Mouse (Mus musculus) C2C12 (cell line): ENCODE data around the gene Slc22a29. TPM values are rescaled to one million over a fixed set of nuclear protein-coding genes. Genes with fewer than 3 reads are reported as not detected.

ENCODE experiments used
- H3K27me3 ChIP-seq: one replicate; pipeline ENCODE4 v1.6.1; 2011; ENCODE audit not compliant: control insufficient read depth, insufficient read depth, insufficient read length
- H3K36me3 ChIP-seq: one replicate; pipeline ENCODE4 v1.6.1; 2011; ENCODE audit not compliant: control insufficient read depth, insufficient read depth
- H3K4me3 ChIP-seq: one replicate; pipeline ENCODE4 v1.5.1; 2011; ENCODE audit warnings: mild to moderate bottlenecking, control low read depth; ENCODE audit not compliant: poor library complexity, insufficient read depth, severe bottlenecking
- H3K79me2 ChIP-seq: one replicate; pipeline ENCODE4 v1.6.1; 2011; ENCODE audit not compliant: control insufficient read depth, insufficient read depth
- H3K79me3 ChIP-seq: one replicate; pipeline ENCODE4 v1.6.1; 2011; ENCODE audit warnings: low read depth, control low read depth
- H3ac ChIP-seq: one replicate; pipeline ENCODE3; 2011; ENCODE audit warnings: low read depth; ENCODE audit not compliant: control insufficient read depth, insufficient read length
- CEBPB ChIP-seq: IDR thresholded peaks from one replicate; pipeline ENCODE4 v1.6.1; 2011; ENCODE audit warnings: low read depth, mild to moderate bottlenecking, control low read depth, moderate library complexity
- CTCF ChIP-seq: IDR thresholded peaks from one replicate; pipeline ENCODE4 v1.5.1; 2011; ENCODE audit not compliant: control insufficient read depth, insufficient read depth, insufficient read length
- FOSL1 ChIP-seq: IDR thresholded peaks from one replicate; pipeline ENCODE4 v1.8.0; 2011; ENCODE audit warnings: mild to moderate bottlenecking, low read length; ENCODE audit not compliant: poor library complexity, insufficient read depth, severe bottlenecking
- MAX ChIP-seq: IDR thresholded peaks from one replicate; pipeline ENCODE4 v1.6.1; 2011; ENCODE audit warnings: mild to moderate bottlenecking, control low read depth
- MYOD1 ChIP-seq: IDR thresholded peaks from one replicate; pipeline ENCODE4 v1.6.1; 2011; ENCODE audit warnings: low read depth; ENCODE audit not compliant: control insufficient read depth, insufficient read length
- MYOG ChIP-seq: IDR thresholded peaks from one replicate; pipeline ENCODE4 v1.6.1; 2011; ENCODE audit not compliant: control insufficient read depth, insufficient read length; ENCODE audit errors: extremely low read depth
- USF1 ChIP-seq: IDR thresholded peaks from one replicate; pipeline ENCODE4 v1.6.1; 2011; ENCODE audit warnings: low read depth, mild to moderate bottlenecking, control low read depth, moderate library complexity
- long read RNA-seq, 2 experiments: library from polyadenylated mRNA; unstranded; transcript quantifications; one replicate each; pipeline ENCODE4 v2.0.0; 2019 to 2020
- polyA plus RNA-seq: library from polyadenylated mRNA; unstranded; fragments of >200 nt; fragmentation: generic; extraction: Trizol; gene quantifications from one replicate; pipeline ENCODE4 v1.2.1, GENCODE M21; 2012; ENCODE audit warnings: missing spikeins

The Slc22a29 gene
- polyA plus RNA-seq, result not detected
- long read RNA-seq, experiment 1, result 0 reads
- long read RNA-seq, experiment 2, result 0 reads

DNA sequence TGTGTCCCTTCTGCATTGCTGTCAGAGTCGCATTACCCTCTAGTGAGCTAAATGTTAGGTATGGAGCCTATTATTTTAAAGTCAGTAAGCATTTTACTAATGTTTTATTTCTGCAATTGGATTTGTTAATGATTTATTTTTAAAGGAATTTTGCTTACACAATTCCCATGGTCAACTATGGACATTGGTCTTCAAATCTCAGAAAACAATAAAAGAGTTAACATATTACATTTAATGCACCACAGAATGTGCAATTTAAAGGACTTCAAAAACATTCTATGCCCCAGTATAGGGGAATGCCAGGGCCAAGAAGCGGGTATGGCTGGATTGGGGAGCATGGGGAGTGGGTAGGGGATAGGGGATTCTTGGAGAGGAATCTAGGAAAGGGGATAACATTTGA lies at the start of gene Slc22a29:
TSS of gene Slc22a29 (minus strand) at position 101 of the 400 bp plus-strand sequence.
- Histone ChIP-seq H3K36me3 (no peaks in the 10 kb centered on the region), H3K79me2 (no peaks in the 10 kb centered on the region), H3K27me3 (no peaks in the 10 kb centered on the region), H3K4me3 (no peak within 1 kb of the TSS), H3K79me3 (no peaks in the 10 kb centered on the region), H3ac (no peak within 1 kb of the TSS)
- no peak for TF ChIP-seq CEBPB
- TF ChIP-seq MYOG, result no peak
- no peak for TF ChIP-seq MAX
- no peak for TF ChIP-seq FOSL1
- no peak for TF ChIP-seq CTCF
- TF ChIP-seq MYOD1, result no peak
- no peak for TF ChIP-seq USF1

DNA sequence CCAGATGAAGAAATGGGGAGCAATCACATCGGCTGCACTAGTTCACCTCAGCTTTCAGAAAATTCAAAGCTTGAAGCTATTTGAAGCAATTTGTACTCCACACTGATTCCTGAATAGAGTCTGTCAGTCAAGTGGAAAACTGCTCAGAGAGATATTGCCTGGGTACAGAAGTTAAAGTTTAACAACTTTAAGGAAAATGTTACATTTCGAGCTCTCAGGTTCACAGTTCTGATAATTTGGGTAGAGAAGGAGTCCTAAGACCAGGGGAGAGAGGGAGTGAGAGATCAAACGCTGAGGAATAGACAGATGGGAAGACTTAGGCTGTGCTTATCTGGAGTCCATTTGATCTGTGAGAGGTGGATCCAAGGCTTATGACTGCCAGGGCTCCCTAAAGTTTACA lies 46.6 kb upstream of the Slc22a29 start:
- H3K4me3 ChIP-seq, result no peak overlapping the region
- TF ChIP-seq MYOD1, result no peak
- no peak for TF ChIP-seq USF1
- TF ChIP-seq CEBPB, result no peak
- TF ChIP-seq FOSL1, result no peak
- no peak for TF ChIP-seq MYOG
- no peak for TF ChIP-seq CTCF
- TF ChIP-seq MAX, result no peak
- H3ac ChIP-seq, result no peak overlapping the region
- no peaks in the 10 kb centered on the region for H3K36me3 ChIP-seq
- no peaks in the 10 kb centered on the region for H3K79me3 ChIP-seq
- H3K27me3 ChIP-seq, result no peaks in the 10 kb centered on the region
- H3K79me2 ChIP-seq, result no peaks in the 10 kb centered on the region

DNA sequence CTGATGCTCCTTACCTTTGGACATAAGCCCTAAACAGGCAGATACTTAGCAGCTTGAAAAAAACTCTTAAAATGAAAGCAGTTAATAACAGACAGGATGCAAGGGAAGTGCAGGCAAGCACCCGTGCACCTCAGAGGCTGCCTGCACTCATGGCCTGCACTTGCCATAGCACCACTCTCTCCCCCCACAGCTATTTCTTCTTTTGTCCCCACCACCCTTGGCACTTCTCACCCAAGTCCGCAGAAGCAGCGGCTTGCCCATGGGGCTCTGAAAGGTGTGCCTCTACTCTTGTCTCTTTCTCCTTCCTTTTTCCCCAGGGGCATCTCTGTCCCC lies 34.0 kb upstream of the Slc22a29 start:
- Histone ChIP-seq H3K36me3 (no peaks in the 10 kb centered on the region), H3ac (no peak overlapping the region), H3K79me3 (no peaks in the 10 kb centered on the region), H3K27me3 (no peaks in the 10 kb centered on the region), H3K79me2 (no peaks in the 10 kb centered on the region), H3K4me3 (no peak overlapping the region)
- TF ChIP-seq FOSL1 (no peak), MAX (no peak), CTCF (no peak), MYOG (no peak), MYOD1 (no peak), USF1 (no peak), CEBPB (no peak)

DNA sequence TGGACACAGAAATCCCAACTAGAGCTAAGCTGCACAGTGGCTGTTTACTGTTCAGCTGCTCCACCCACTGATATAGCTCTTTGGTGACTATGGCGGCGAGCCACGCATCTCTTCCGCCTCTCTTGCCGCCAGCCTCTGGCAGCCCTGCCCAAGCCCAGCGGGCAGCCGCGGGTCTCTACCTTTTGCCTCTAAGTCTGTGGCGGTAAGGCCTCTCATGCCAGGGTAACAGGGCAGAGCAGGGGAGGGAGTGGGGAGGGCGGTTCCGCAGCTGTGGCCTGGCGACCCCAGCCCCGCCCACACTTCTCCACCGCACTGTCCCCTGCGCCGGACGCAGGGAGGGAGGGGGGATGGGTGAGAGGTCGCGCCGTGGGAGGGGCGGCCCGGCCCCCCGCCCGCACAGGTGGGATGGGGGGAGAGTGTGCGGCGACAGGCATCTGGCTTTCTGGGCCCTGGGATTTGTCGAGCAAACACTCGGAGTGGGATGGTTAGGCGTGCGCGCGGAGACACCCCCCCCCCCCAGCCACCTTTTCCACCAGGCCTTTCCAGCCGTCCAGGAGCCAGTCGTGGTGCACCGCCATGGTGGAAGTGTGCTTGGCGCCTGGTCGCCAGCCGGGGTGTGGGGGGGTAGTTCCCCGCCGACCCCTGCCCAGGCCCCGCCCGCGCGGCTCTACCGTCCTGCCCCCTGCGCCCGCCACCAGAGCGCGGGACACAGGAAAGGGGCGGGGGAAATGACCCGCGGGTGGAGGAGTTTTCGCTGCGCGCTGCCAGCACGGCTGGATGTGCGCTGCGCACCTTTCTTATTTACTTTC lies 33.4 kb upstream of the Slc22a29 start:
- TF ChIP-seq USF1 (no peak), MAX (no peak), MYOG (no peak), CTCF (no peak), CEBPB (no peak)
- H3K79me2 ChIP-seq, result no peaks in the 10 kb centered on the region
- no peak overlapping the region for H3ac ChIP-seq
- no peaks in the 10 kb centered on the region for H3K36me3 ChIP-seq
- H3K27me3 ChIP-seq, result no peaks in the 10 kb centered on the region
- no peaks in the 10 kb centered on the region for H3K79me3 ChIP-seq
- H3K4me3 ChIP-seq, result no peak overlapping the region

DNA sequence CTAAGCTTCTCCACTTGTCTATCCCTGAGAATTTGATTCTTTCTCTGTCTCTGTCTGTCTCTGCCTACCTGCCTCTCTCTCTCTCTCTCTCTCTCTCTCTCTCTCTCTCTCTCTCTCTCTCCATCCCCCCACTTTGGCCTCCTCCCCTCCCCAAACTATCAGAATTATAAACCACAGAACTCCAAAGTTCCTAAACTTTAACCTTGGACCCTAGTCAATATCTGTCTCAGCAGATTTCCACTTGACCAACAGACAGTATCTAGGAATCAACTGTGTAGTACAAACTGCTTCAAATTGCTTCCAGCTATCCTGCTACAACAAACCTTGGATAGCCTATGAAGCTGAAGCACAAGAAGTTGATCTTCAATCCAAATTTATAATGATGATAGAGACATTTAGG lies 10.2 kb upstream of the Slc22a29 start:
- no peak for TF ChIP-seq CTCF
- no peak for TF ChIP-seq USF1
- TF ChIP-seq CEBPB, result no peak
- no peak for TF ChIP-seq MAX
- TF ChIP-seq FOSL1, result no peak
- no peak for TF ChIP-seq MYOD1
- no peak for TF ChIP-seq MYOG
- Histone ChIP-seq H3K36me3 (no peaks in the 10 kb centered on the region), H3K79me2 (no peaks in the 10 kb centered on the region), H3ac (no peak overlapping the region), H3K79me3 (no peaks in the 10 kb centered on the region), H3K27me3 (no peaks in the 10 kb centered on the region), H3K4me3 (no peak overlapping the region)
